Mouse (Mus musculus) gastrocnemius, postnatal 4 days (tissue): ENCODE results near the gene Fbrs. TPM values are rescaled to one million over a fixed set of nuclear protein-coding genes. Genes with fewer than 3 reads are reported as not detected.

Source experiments
- DNase-seq, 2 experiments: peaks; one replicate each; pipeline ENCODE4 v3.0.0; 2021 to 2022; ENCODE audit warnings: low spot score in 2 of 2, mixed read lengths in 2 of 2
- microRNA-seq: library from miRNA; unstranded; fragments of <30 nt; microRNA quantifications from one replicate; pipeline ENCODE4 v1.2.0, GENCODE M21; 2021
- total RNA-seq, 2 experiments: library from RNA; stranded (reverse); gene quantifications; 2 replicates each; pipeline ENCODE4 v1.2.3; 2021

Gene Fbrs
- total RNA-seq, 2 experiments from 2014 or later, result 39.7 to 51.3 TPM

DNA sequence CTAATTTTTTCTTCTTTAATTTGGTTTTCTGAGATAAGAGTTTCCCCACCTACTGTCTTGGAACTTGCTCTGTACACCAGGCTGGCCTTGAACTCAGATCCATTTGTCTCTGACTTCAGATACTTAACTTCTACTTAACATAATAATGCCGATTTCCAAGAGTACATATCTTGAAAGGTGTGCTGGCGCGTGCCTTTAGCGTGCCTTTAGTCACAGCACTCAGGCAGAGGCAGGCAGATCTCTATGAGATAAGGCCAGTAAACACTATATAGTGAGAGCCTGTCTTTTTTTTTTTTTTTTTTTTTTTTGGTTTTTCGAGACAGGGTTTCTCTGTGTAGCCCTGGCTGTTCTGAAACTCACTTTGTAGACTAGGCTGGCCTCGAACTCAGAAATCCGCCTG, 37.3 kb downstream of the Fbrs start:
- DNase-seq, result no peak

DNA sequence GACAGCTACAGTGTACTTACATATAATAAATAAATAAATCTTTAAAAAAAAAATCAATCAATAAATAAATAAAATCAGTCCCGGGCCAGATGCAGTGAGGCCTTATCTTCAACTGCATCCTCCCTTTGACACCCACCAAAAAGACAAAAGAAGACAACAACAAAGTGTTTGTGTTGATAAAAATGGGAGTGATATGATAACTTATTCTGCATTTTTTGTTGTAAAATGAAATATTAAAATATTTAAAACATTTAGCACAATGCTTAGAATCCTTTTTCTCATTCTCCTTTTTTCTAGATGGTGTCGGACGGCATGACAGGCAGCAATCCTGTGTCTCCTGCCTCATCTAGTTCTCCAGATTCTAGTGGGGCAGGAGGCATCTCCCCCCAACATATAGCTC, 40.3 kb downstream of the Fbrs start, which contains the start of gene Gm42715:
Gene Gm42715, plus strand, starts transcription at position 301 of the 400 bp plus-strand sequence.
- no peak for DNase-seq

Small RNA genes within 50 kb of the gene (microRNA-seq; reads per million reads assigned to microRNA genes)
- gene Gm47278, result not detected
- not detected for gene Mir7060

Other genes starting within 250 kb of the Fbrs start
- gene Zfp553, start 246.1 kb upstream of the Fbrs start, total RNA-seq, result 1 to 10 TPM; 9.0 to 9.8 TPM
- 1 to 10 TPM; 7.4 to 7.6 TPM for gene Sept1, start 246.1 kb upstream of the Fbrs start, total RNA-seq
- gene Zfp771, start 234.9 kb upstream of the Fbrs start, total RNA-seq, result 10 to 100 TPM; 23.7 to 29.6 TPM
- gene Dctpp1, start 218.5 kb upstream of the Fbrs start, total RNA-seq, result 10 to 100 TPM; 35.6 to 48.5 TPM
- 10 to 100 TPM; 22.1 to 23.7 TPM for gene Sephs2, start 205.1 kb upstream of the Fbrs start, total RNA-seq
- gene Itgal, start 182.9 kb upstream of the Fbrs start, total RNA-seq, result 1 to 10 TPM; 1.8 to 2.8 TPM
- 10 to 100 TPM; 32.3 to 36.0 TPM for gene Zfp768, start 133.6 kb upstream of the Fbrs start, total RNA-seq
- gene Zfp747, start 103.1 kb upstream of the Fbrs start, total RNA-seq, result 1 to 10 TPM; 4.6 to 6.9 TPM
- gene 9130019O22Rik, start 92.0 kb upstream of the Fbrs start, total RNA-seq, result 1 to 10 TPM; 2.8 to 3.3 TPM
- gene E430018J23Rik, start 85.6 kb upstream of the Fbrs start, total RNA-seq, result 1 to 10 TPM; 4.7 to 5.5 TPM
- 1 to 10 TPM; 4.6 to 5.0 TPM for gene Zfp764, start 72.4 kb upstream of the Fbrs start, total RNA-seq
- 1 to 10 TPM; 6.6 to 9.1 TPM for gene Zfp688, start 57.1 kb upstream of the Fbrs start, total RNA-seq
- gene Zfp689, start 30.0 kb upstream of the Fbrs start, total RNA-seq, result 1 to 10 TPM; 3.3 to 3.4 TPM
- 10 to 100 TPM; 26.1 to 32.5 TPM for gene Prr14, start 19.6 kb upstream of the Fbrs start, total RNA-seq
- gene Srcap, start 32.8 kb downstream of the Fbrs start, total RNA-seq, result 10 to 100 TPM; 70.3 to 78.6 TPM
- 10 to 100 TPM; 15.0 to 19.1 TPM for gene Gm42715, start 40.4 kb downstream of the Fbrs start, total RNA-seq
- gene Tmem265, start 82.2 kb downstream of the Fbrs start, total RNA-seq, result 1 to 10 TPM in 1 of 2 experiments, not detected in 1; 3.1 TPM
- gene Phkg2, start 94.1 kb downstream of the Fbrs start, total RNA-seq, result 10 to 100 TPM; 21.6 to 25.5 TPM
- gene Ccdc189, start 109.4 kb downstream of the Fbrs start, total RNA-seq, result 1 to 10 TPM; 5.0 to 5.1 TPM
- 10 to 100 TPM; 48.4 to 50.5 TPM for gene Rnf40, start 109.6 kb downstream of the Fbrs start, total RNA-seq
- 10 to 100 TPM; 13.1 to 13.5 TPM for gene Zfp629, start 136.6 kb downstream of the Fbrs start, total RNA-seq
- 100 to 1,000 TPM; 112 to 132 TPM for gene Bcl7c, start 229.7 kb downstream of the Fbrs start, total RNA-seq
- gene Ctf1, start 233.5 kb downstream of the Fbrs start, total RNA-seq, result 10 to 100 TPM in 1 of 2 experiments, 1 to 10 TPM in 1; 7.0 to 10.0 TPM